Mouse (Mus musculus): ENCODE results near the gene Ttyh2. TPM values are rescaled to one million over a fixed set of nuclear protein-coding genes. Genes with fewer than 3 reads are reported as not detected.

Gene Ttyh2
- polyA plus RNA-seq, 1 experiment from 2014 or later = 20.0 TPM

GRCm38 (mm10) chr11:114641136-114641535, 34.1 kb upstream of the Ttyh2 start:
- Histone ChIP-seq H3K27me3 (peaks cover 39% of the 10 kb centered on the region), H3K9me3 (no peaks in the 10 kb centered on the region), H3K27ac (no peak overlapping the region), H3K9ac (no peak overlapping the region), H3K4me1 (peaks cover 19% of the 10 kb centered on the region), H3K36me3 (no peaks in the 10 kb centered on the region), H3K4me2 (replicated peaks) (no peak overlapping the region), H3K4me3 (no peak overlapping the region)
- no peak for ATAC-seq (ENCODE audit: low FRiP score, low read depth)
- 77% methylated on average over 8 of the region's 8 CpGs for WGBS

- no peak for ATAC-seq (ENCODE audit: low FRiP score, low read depth)
- peaks cover 5% of the 10 kb centered on the region; the same call in 1 of the 2 replicates for H3K9me3 ChIP-seq
- H3K36me3 ChIP-seq = no peaks in the 10 kb centered on the region
- WGBS = 74% methylated on average over 12 of the region's 12 CpGs
- H3K27me3 ChIP-seq = peaks cover 34% of the 10 kb centered on the region
- H3K4me3 ChIP-seq = no peak overlapping the region
- H3K9ac ChIP-seq = no peak overlapping the region
- no peak overlapping the region for H3K4me2 ChIP-seq (replicated peaks)
- H3K27ac ChIP-seq = no peak overlapping the region
- H3K4me1 ChIP-seq = peaks cover 14% of the 10 kb centered on the region
Observed at GRCm38 (mm10) chr11:114642184-114642583, 33.0 kb upstream of the Ttyh2 start.

- Histone ChIP-seq H3K27ac (no peak overlapping the region), H3K4me1 (peaks cover 14% of the 10 kb centered on the region), H3K36me3 (no peaks in the 10 kb centered on the region), H3K4me3 (no peak overlapping the region), H3K4me2 (replicated peaks) (no peak overlapping the region), H3K27me3 (peaks cover 27% of the 10 kb centered on the region), H3K9ac (no peak overlapping the region), H3K9me3 (peaks cover 5% of the 10 kb centered on the region; the same call in 1 of the 2 replicates)
- WGBS = 78% methylated on average over 11 of the region's 11 CpGs
- no peak for ATAC-seq (ENCODE audit: low FRiP score, low read depth)
Observed at GRCm38 (mm10) chr11:114642926-114643325, 32.3 kb upstream of the Ttyh2 start.

GRCm38 (mm10) chr11:114644122-114644521, 31.1 kb upstream of the Ttyh2 start:
- no peak for ATAC-seq (ENCODE audit: low FRiP score, low read depth)
- Histone ChIP-seq H3K9me3 (peaks cover 5% of the 10 kb centered on the region; the same call in 1 of the 2 replicates), H3K9ac (no peak overlapping the region), H3K27me3 (peaks cover 16% of the 10 kb centered on the region; the same call in 1 of the 2 replicates), H3K27ac (no peak overlapping the region), H3K4me1 (peaks cover 14% of the 10 kb centered on the region), H3K4me2 (replicated peaks) (no peak overlapping the region), H3K4me3 (no peak overlapping the region), H3K36me3 (no peaks in the 10 kb centered on the region)
- WGBS = 47% methylated on average over 2 of the region's 2 CpGs

DNA sequence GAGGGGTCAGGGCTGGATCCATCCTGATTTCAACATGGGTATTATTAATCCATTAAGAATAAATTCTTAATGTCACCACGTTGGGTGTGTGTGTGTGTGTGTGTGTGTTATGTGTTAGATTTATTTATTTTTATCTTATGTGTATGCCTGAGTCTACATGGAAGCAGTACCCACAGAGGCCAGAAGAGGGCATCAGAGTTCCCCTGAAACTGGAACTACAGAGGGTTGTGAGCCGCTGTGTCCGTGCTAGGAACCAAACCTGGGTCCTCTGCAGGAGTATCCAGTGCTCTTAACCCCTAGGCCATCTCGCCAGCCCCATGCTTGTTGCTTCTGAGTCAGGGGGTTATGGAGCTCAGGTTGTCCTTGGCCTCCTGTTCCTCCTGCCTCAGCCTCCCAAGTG, 25.7 kb upstream of the Ttyh2 start:
- H3K9me3 ChIP-seq = peaks cover 5% of the 10 kb centered on the region; the same call in 1 of the 2 replicates
- 72% methylated on average over 4 of the region's 4 CpGs for WGBS
- H3K36me3 ChIP-seq = no peaks in the 10 kb centered on the region
- no peak for ATAC-seq (ENCODE audit: low FRiP score, low read depth)
- no peak overlapping the region for H3K27ac ChIP-seq
- no peak overlapping the region for H3K4me2 ChIP-seq (replicated peaks)
- no peaks in the 10 kb centered on the region for H3K4me1 ChIP-seq
- H3K9ac ChIP-seq = no peak overlapping the region
- H3K27me3 ChIP-seq = peaks cover 4% of the 10 kb centered on the region; the same call in 1 of the 2 replicates
- no peak overlapping the region for H3K4me3 ChIP-seq

- no peak for ATAC-seq (ENCODE audit: low FRiP score, low read depth)
- no peak overlapping the region for H3K27ac ChIP-seq
- peaks cover 23% of the 10 kb centered on the region for H3K27me3 ChIP-seq
- H3K4me3 ChIP-seq = no peak overlapping the region
- no peaks in the 10 kb centered on the region for H3K36me3 ChIP-seq
- no peak overlapping the region for H3K4me2 ChIP-seq (replicated peaks)
- no peak overlapping the region for H3K9ac ChIP-seq
- 8% methylated on average over 16 of the region's 16 CpGs for WGBS
- no peaks in the 10 kb centered on the region for H3K9me3 ChIP-seq
- no peaks in the 10 kb centered on the region for H3K4me1 ChIP-seq
Observed at GRCm38 (mm10) chr11:114652531-114652930, 22.7 kb upstream of the Ttyh2 start.

GRCm38 (mm10) chr11:114653664-114654063, 21.6 kb upstream of the Ttyh2 start:
- no peak for ATAC-seq (ENCODE audit: low FRiP score, low read depth)
- 75% methylated on average over 6 of the region's 6 CpGs for WGBS
- Histone ChIP-seq H3K27me3 (peaks cover 26% of the 10 kb centered on the region), H3K4me1 (no peaks in the 10 kb centered on the region), H3K4me3 (no peak overlapping the region), H3K4me2 (replicated peaks) (no peak overlapping the region), H3K27ac (no peak overlapping the region), H3K9me3 (no peaks in the 10 kb centered on the region), H3K36me3 (no peaks in the 10 kb centered on the region), H3K9ac (no peak overlapping the region)

- H3K27ac ChIP-seq = no peak overlapping the region
- H3K4me3 ChIP-seq = no peak overlapping the region
- H3K9ac ChIP-seq = no peak overlapping the region
- no peaks in the 10 kb centered on the region for H3K9me3 ChIP-seq
- ATAC-seq (ENCODE audit: low FRiP score, low read depth) = no peak
- H3K4me1 ChIP-seq = no peaks in the 10 kb centered on the region
- no peak overlapping the region for H3K4me2 ChIP-seq (replicated peaks)
- H3K36me3 ChIP-seq = no peaks in the 10 kb centered on the region
- H3K27me3 ChIP-seq = peaks cover 26% of the 10 kb centered on the region
- 47% methylated on average over 5 of the region's 5 CpGs for WGBS
Observed at GRCm38 (mm10) chr11:114654552-114654951, 20.7 kb upstream of the Ttyh2 start.

DNA sequence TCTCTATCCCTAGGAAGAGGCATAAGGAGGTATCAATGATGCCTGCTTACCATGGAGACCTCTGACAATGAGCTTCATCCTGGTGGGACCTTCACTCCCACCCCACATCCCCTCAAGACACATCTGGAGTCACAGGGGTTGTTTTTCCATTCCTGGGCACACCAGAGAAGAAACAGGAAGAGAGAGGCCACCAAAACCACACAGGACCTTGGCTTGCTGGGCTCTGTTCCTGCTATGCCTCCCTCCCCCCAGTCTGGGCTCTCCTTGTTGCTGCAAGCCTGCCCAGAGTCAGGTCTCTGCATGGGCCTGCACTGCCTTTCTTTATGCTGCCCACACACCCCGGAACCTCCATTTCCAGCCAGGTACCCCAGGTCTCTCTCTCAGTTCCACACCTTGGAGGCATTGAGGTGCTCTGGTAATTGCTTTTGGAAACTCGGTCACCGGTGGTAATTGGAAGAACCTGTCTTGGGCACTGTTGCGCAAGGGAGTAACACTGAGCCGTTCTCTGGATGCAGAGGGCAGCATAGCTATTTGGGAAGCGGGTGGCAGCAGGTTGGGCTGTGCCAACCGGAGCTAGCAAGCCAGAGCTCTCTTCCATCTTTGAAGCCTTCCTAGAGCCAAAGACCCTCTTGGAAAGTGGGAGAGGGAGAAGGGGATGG, 19.8 kb upstream of the Ttyh2 start:
- Histone ChIP-seq H3K4me1 (no peaks in the 10 kb centered on the region), H3K27ac (no peak overlapping the region), H3K9ac (no peak overlapping the region), H3K9me3 (no peaks in the 10 kb centered on the region), H3K36me3 (no peaks in the 10 kb centered on the region), H3K4me2 (replicated peaks) (no peak overlapping the region), H3K27me3 (peaks cover 26% of the 10 kb centered on the region), H3K4me3 (no peak overlapping the region)
- ATAC-seq (ENCODE audit: low FRiP score, low read depth) = no peak
- WGBS = 78% methylated on average over 7 of the region's 7 CpGs

- peaks cover 26% of the 10 kb centered on the region for H3K27me3 ChIP-seq
- H3K4me3 ChIP-seq = no peak overlapping the region
- H3K27ac ChIP-seq = no peak overlapping the region
- ATAC-seq (ENCODE audit: low FRiP score, low read depth) = no peak
- no peak overlapping the region for H3K9ac ChIP-seq
- no peak overlapping the region for H3K4me2 ChIP-seq (replicated peaks)
- H3K9me3 ChIP-seq = no peaks in the 10 kb centered on the region
- H3K4me1 ChIP-seq = no peaks in the 10 kb centered on the region
- H3K36me3 ChIP-seq = no peaks in the 10 kb centered on the region
- WGBS = 33% methylated on average over 23 of the region's 27 CpGs
Observed at GRCm38 (mm10) chr11:114656994-114657644, 18.1 kb upstream of the Ttyh2 start.

DNA sequence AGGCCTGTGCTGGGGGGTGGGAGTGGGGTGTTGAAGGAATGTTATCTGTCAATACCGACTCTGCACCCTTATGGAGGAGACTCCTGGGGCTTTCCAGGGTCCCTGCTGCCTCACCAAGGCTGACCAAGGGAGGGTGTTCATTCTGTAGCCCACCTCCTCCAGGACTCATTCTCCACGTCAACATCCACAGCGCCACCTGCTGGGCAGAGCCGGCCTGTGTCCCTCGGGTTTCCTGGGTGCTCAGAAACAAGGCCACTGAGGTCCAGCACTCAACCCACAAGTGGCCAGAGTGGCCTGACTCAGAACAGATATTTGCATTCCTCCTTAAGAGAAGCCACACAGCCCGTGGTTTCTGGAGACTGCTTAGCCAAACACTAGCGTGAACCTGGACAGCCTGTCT, 17.5 kb upstream of the Ttyh2 start:
- 17% methylated on average over 7 of the region's 7 CpGs for WGBS

GRCm38 (mm10) chr11:114662161-114662560, 13.1 kb upstream of the Ttyh2 start:
- H3K27ac ChIP-seq = no peak overlapping the region
- no peak overlapping the region for H3K9ac ChIP-seq
- no peaks in the 10 kb centered on the region for H3K4me1 ChIP-seq
- no peak for ATAC-seq (ENCODE audit: low FRiP score, low read depth)
- no peaks in the 10 kb centered on the region for H3K9me3 ChIP-seq
- H3K36me3 ChIP-seq = no peaks in the 10 kb centered on the region
- peaks cover 19% of the 10 kb centered on the region for H3K27me3 ChIP-seq
- H3K4me2 ChIP-seq (replicated peaks) = no peak overlapping the region
- H3K4me3 ChIP-seq = no peak overlapping the region
- WGBS = 87% methylated on average over 14 of the region's 14 CpGs

More for the DNA sequence above, 17.5 kb upstream of the Ttyh2 start:
- ATAC-seq (ENCODE audit: low FRiP score, low read depth) = no peak
- H3K9ac ChIP-seq = no peak overlapping the region
- H3K4me3 ChIP-seq = no peak overlapping the region
- no peak overlapping the region for H3K27ac ChIP-seq
- H3K9me3 ChIP-seq = no peaks in the 10 kb centered on the region
- H3K4me2 ChIP-seq (replicated peaks) = no peak overlapping the region
- H3K36me3 ChIP-seq = no peaks in the 10 kb centered on the region
- H3K4me1 ChIP-seq = no peaks in the 10 kb centered on the region
- peaks cover 25% of the 10 kb centered on the region for H3K27me3 ChIP-seq

Measured in limb, embryonic 13.5 days (tissue).